Mouse (Mus musculus) liver, embryonic 11.5 days (tissue): ENCODE measurements around the gene Kcnma1. TPM values are rescaled to one million over a fixed set of nuclear protein-coding genes. Genes with fewer than 3 reads are reported as not detected.

ENCODE experiments used
- ATAC-seq: fragments of 200-750 bp; cut with Nextera tagmentation; replicated peaks from 2 replicates; pipeline ENCODE4 v1.8.0; 2017; ENCODE audit warnings: moderate number of reproducible peaks, mild to moderate bottlenecking, moderate TSS enrichment, moderate library complexity; ENCODE audit not compliant: low FRiP score
- DNase-seq: peaks from one replicate; pipeline ENCODE4 v3.0.0-alpha.2; 2017; ENCODE audit warnings: low spot score
- H3K27ac ChIP-seq: fragments of 300-500 bp; sonication (generic); 2 replicates; pipeline ENCODE4 v1.5.1; 2014; ENCODE audit warnings: mild to moderate bottlenecking, low read depth, low read length, control low read depth
- H3K27me3 ChIP-seq: fragments of 300-500 bp; sonication (generic); replicated peaks from 2 replicates; pipeline ENCODE4 v1.6.1; 2014; ENCODE audit warnings: low read length, mixed read lengths; ENCODE audit not compliant: control insufficient read depth, insufficient read depth
- H3K36me3 ChIP-seq: fragments of 300-500 bp; sonication (generic); 2 replicates; pipeline ENCODE4 v1.6.1; 2014; ENCODE audit warnings: mild to moderate bottlenecking, low read length, moderate library complexity, mixed read lengths; ENCODE audit not compliant: control insufficient read depth, insufficient read depth
- H3K4me1 ChIP-seq: fragments of 300-500 bp; sonication (generic); replicated peaks from 2 replicates; pipeline ENCODE4 v1.6.1; 2014; ENCODE audit warnings: low read length, mixed read lengths; ENCODE audit not compliant: control insufficient read depth, insufficient read depth
- H3K4me2 ChIP-seq: fragments of 300-500 bp; sonication (generic); 2 replicates; pipeline ENCODE4 v1.6.1; 2014; ENCODE audit warnings: mild to moderate bottlenecking, control low read depth, moderate library complexity
- H3K4me3 ChIP-seq: fragments of 300-500 bp; sonication (generic); 2 replicates; pipeline ENCODE4 v1.5.1; 2014; ENCODE audit warnings: low read depth, low read length, control low read depth
- H3K9ac ChIP-seq: fragments of 300-500 bp; sonication (generic); 2 replicates; pipeline ENCODE4 v1.6.1; 2014; ENCODE audit warnings: low read depth, low read length, control low read depth
- H3K9me3 ChIP-seq: fragments of 300-500 bp; sonication (generic); 2 replicates; pipeline ENCODE4 v1.6.1; 2016; ENCODE audit warnings: low read length, inconsistent platforms, mixed read lengths; ENCODE audit not compliant: control insufficient read depth
- WGBS: fragments of 180-500 bp; shearing (Covaris S2); extraction: QIAGEN DNeasy Blood & Tissue Kit; methylation state at CpG from one replicate; pipeline ENCODE4 v1.1.7; 2014; 5-methylcytosine and 5-hydroxymethylcytosine counted together
- polyA plus RNA-seq: library from polyadenylated mRNA; unstranded; fragments of >200 nt; fragmentation: Nextera tagmentation; extraction: Ambion mirVana; gene quantifications from 2 replicates; pipeline ENCODE4 v1.2.1, GENCODE M21; 2014

The Kcnma1 gene
- polyA plus RNA-seq, 1 experiment from 2014 or later: 0.58 TPM

GRCm38 (mm10) chr14:23437467-23437866, 576.8 kb downstream of the Kcnma1 start:
- Histone ChIP-seq H3K36me3 (no peaks in the 10 kb centered on the region), H3K9ac (no peak overlapping the region), H3K27me3 (no peaks in the 10 kb centered on the region), H3K9me3 (no peaks in the 10 kb centered on the region), H3K4me3 (no peak overlapping the region), H3K4me2 (no peak overlapping the region), H3K4me1 (no peaks in the 10 kb centered on the region), H3K27ac (no peak overlapping the region)
- DNase-seq (no peak), ATAC-seq (no peak)
- 63% methylated on average over 3 of the region's 3 CpGs for WGBS

GRCm38 (mm10) chr14:23435861-23436260, 578.4 kb downstream of the Kcnma1 start:
- H3K4me3 ChIP-seq: no peak overlapping the region
- H3K27me3 ChIP-seq: no peaks in the 10 kb centered on the region
- H3K4me2 ChIP-seq: no peak overlapping the region
- H3K36me3 ChIP-seq: no peaks in the 10 kb centered on the region
- no peak overlapping the region for H3K9ac ChIP-seq
- H3K9me3 ChIP-seq: no peaks in the 10 kb centered on the region
- DNase-seq (no peak), ATAC-seq (no peak)
- H3K4me1 ChIP-seq: no peaks in the 10 kb centered on the region
- WGBS: 77% methylated on average over 8 of the region's 8 CpGs
- no peak overlapping the region for H3K27ac ChIP-seq

GRCm38 (mm10) chr14:23430006-23430405, 584.3 kb downstream of the Kcnma1 start:
- DNase-seq (no peak), ATAC-seq (no peak)
- Histone ChIP-seq H3K36me3 (no peaks in the 10 kb centered on the region), H3K4me3 (no peak overlapping the region), H3K4me2 (no peak overlapping the region), H3K27ac (no peak overlapping the region), H3K9ac (no peak overlapping the region), H3K27me3 (no peaks in the 10 kb centered on the region), H3K4me1 (no peaks in the 10 kb centered on the region), H3K9me3 (no peaks in the 10 kb centered on the region)
- WGBS: 75% methylated on average over 2 of the region's 2 CpGs

- 34% methylated on average over 4 of the region's 4 CpGs for WGBS
- Histone ChIP-seq H3K27ac (no peak overlapping the region), H3K4me3 (no peak overlapping the region), H3K27me3 (no peaks in the 10 kb centered on the region), H3K4me1 (no peaks in the 10 kb centered on the region), H3K9ac (no peak overlapping the region), H3K36me3 (no peaks in the 10 kb centered on the region), H3K9me3 (no peaks in the 10 kb centered on the region), H3K4me2 (no peak overlapping the region)
- DNase-seq (no peak), ATAC-seq (no peak)
These were observed 585.2 kb downstream of the Kcnma1 start for GRCm38 (mm10) chr14:23429043-23429442.

GRCm38 (mm10) chr14:23422481-23423040, 591.7 kb downstream of the Kcnma1 start:
- H3K9ac ChIP-seq: no peak overlapping the region
- no peaks in the 10 kb centered on the region for H3K27me3 ChIP-seq
- WGBS: 84% methylated on average over 12 of the region's 12 CpGs
- no peak for ATAC-seq
- DNase-seq: no peak
- H3K4me2 ChIP-seq: no peak overlapping the region
- no peak overlapping the region for H3K4me3 ChIP-seq
- no peaks in the 10 kb centered on the region for H3K36me3 ChIP-seq
- no peak overlapping the region for H3K27ac ChIP-seq
- H3K9me3 ChIP-seq: no peaks in the 10 kb centered on the region
- no peaks in the 10 kb centered on the region for H3K4me1 ChIP-seq

- H3K9me3 ChIP-seq: no peaks in the 10 kb centered on the region
- 62% methylated on average over 3 of the region's 3 CpGs for WGBS
- no peak overlapping the region for H3K4me2 ChIP-seq
These were observed 595.3 kb downstream of the Kcnma1 start for GRCm38 (mm10) chr14:23418955-23419354.

GRCm38 (mm10) chr14:23407051-23407450, 607.2 kb downstream of the Kcnma1 start:
- Histone ChIP-seq H3K9me3 (no peaks in the 10 kb centered on the region), H3K27ac (no peak overlapping the region), H3K27me3 (no peaks in the 10 kb centered on the region), H3K4me2 (no peak overlapping the region), H3K4me3 (no peak overlapping the region), H3K4me1 (no peaks in the 10 kb centered on the region), H3K36me3 (no peaks in the 10 kb centered on the region), H3K9ac (no peak overlapping the region)
- DNase-seq: no peak
- ATAC-seq: no peak
- WGBS: 82% methylated on average over 2 of the region's 2 CpGs

More at GRCm38 (mm10) chr14:23418955-23419354, 595.3 kb downstream of the Kcnma1 start:
- Histone ChIP-seq H3K4me1 (no peaks in the 10 kb centered on the region), H3K9ac (no peak overlapping the region), H3K27ac (no peak overlapping the region), H3K4me3 (no peak overlapping the region), H3K27me3 (no peaks in the 10 kb centered on the region), H3K36me3 (no peaks in the 10 kb centered on the region)
- ATAC-seq (no peak), DNase-seq (no peak)

GRCm38 (mm10) chr14:23400777-23401469, 613.4 kb downstream of the Kcnma1 start:
- H3K36me3 ChIP-seq: no peaks in the 10 kb centered on the region
- H3K4me2 ChIP-seq: no peak overlapping the region
- no peak overlapping the region for H3K9ac ChIP-seq
- H3K27ac ChIP-seq: no peak overlapping the region
- H3K4me3 ChIP-seq: no peak overlapping the region
- H3K9me3 ChIP-seq: no peaks in the 10 kb centered on the region
- DNase-seq: no peak
- no peaks in the 10 kb centered on the region for H3K27me3 ChIP-seq
- WGBS: 23% methylated on average over 6 of the region's 6 CpGs
- ATAC-seq: no peak
- H3K4me1 ChIP-seq: no peaks in the 10 kb centered on the region

- DNase-seq (no peak), ATAC-seq (no peak)
- Histone ChIP-seq H3K4me3 (no peak overlapping the region), H3K9ac (no peak overlapping the region), H3K4me1 (no peaks in the 10 kb centered on the region), H3K9me3 (no peaks in the 10 kb centered on the region), H3K4me2 (no peak overlapping the region), H3K36me3 (no peaks in the 10 kb centered on the region), H3K27me3 (no peaks in the 10 kb centered on the region), H3K27ac (no peak overlapping the region)
- WGBS: 54% methylated on average over 1 of the region's 1 CpGs
These were observed 616.6 kb downstream of the Kcnma1 start for GRCm38 (mm10) chr14:23397642-23398041.
